Mouse (Mus musculus): ENCODE results near the gene Ophn1.

DNA sequence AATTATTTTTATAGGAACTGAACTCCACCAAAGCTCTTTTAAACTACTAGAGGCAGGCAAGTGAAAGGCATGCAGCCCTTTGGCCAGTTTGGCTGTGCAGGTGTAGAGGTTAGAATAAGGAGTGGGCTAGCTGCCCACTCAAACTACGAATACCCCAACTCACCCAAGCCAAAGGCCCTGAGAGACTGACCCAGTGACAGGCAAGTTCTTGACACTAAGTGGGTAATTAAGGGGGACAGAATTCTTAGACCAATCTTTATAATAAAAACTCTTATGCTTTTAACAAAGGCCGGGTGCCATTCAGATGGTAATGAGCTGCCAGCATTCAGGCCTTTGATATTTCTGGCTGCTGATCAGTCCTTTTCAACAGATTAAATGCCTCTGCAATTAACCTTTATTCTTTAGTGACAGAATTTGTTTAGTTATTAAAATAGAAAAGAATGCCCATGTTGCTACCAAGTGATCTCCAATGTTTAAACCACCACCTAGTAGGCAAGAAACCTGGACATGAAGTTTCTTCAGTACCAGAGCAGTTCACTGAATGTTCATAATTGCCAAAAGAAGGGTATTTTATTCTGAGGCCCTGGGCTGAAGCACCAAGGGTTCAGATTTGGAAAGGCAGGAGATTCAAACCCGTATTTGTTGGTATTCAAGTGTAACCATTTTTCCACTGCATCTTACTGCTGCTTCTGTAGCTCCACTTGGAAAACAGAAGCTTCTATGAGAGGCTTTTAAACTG is 262.0 kb downstream of the Ophn1 start:
- TF ChIP-seq CTCF (IDR thresholded peaks at IDR 0.05; ENCODE audit: borderline replicate concordance, insufficient read depth, low read depth, low read length) (no peak), POLR2A (IDR thresholded peaks at IDR 0.05; ENCODE audit: borderline replicate concordance, insufficient read depth, low read length) (no peak)
